Mouse (Mus musculus): ENCODE measurements around the gene Gnptab. TPM values are rescaled to one million over a fixed set of nuclear protein-coding genes. Genes with fewer than 3 reads are reported as not detected.
"Not testable (repeated sequence)": the region's sequence is repeated elsewhere in the genome, so short reads cannot be mapped to it uniquely, and the experiment has no call there.

Gnptab gene
- polyA plus RNA-seq, 1 experiment from 2014 or later: 26.7 TPM

- no peaks in the 10 kb centered on the region for H3K4me1 ChIP-seq (ENCODE audit: control insufficient read depth, insufficient read depth, low read length)
- no peaks in the 10 kb centered on the region for H3K27me3 ChIP-seq (ENCODE audit: control insufficient read depth, insufficient read depth, low read length)
- H3K27ac ChIP-seq (ENCODE audit: low read depth, low read length): no peak within 1 kb of the TSS
- H3K4me3 ChIP-seq (ENCODE audit: low read depth, low read length): no peak within 1 kb of the TSS
- no peak within 1 kb of the TSS for H3K9ac ChIP-seq (replicated peaks; ENCODE audit: low read depth, low read length)
- H3K4me2 ChIP-seq (ENCODE audit: low read depth, low read length): no peak within 1 kb of the TSS
- no peaks in the 10 kb centered on the region for H3K36me3 ChIP-seq (ENCODE audit: control insufficient read depth, insufficient read depth, low read length)
- peak; percentile 34; the same call in 1 of the 2 replicates for ATAC-seq (ENCODE audit: low read depth)
- no peaks in the 10 kb centered on the region for H3K9me3 ChIP-seq (ENCODE audit: control insufficient read depth, low read length)
- WGBS: 88% methylated on average over 33 of the region's 33 CpGs
Measured at GRCm38 (mm10) chr10:88459502-88459992, 80.6 kb downstream of the Gnptab start, which contains the start of gene Sycp3. TSS of gene Sycp3 (plus strand) at chr10:88459569.

GRCm38 (mm10) chr10:88460122-88460820, 81.3 kb downstream of the Gnptab start:
- H3K4me2 ChIP-seq (ENCODE audit: low read depth, low read length): no peak overlapping the region
- ATAC-seq (ENCODE audit: low read depth): no peak
- H3K4me3 ChIP-seq (ENCODE audit: low read depth, low read length): no peak overlapping the region
- WGBS: 76% methylated on average over 18 of the region's 18 CpGs
- no peaks in the 10 kb centered on the region for H3K4me1 ChIP-seq (ENCODE audit: control insufficient read depth, insufficient read depth, low read length)
- H3K27ac ChIP-seq (ENCODE audit: low read depth, low read length): no peak overlapping the region
- no peaks in the 10 kb centered on the region for H3K9me3 ChIP-seq (ENCODE audit: control insufficient read depth, low read length)
- no peaks in the 10 kb centered on the region for H3K27me3 ChIP-seq (ENCODE audit: control insufficient read depth, insufficient read depth, low read length)
- H3K9ac ChIP-seq (replicated peaks; ENCODE audit: low read depth, low read length): no peak overlapping the region
- H3K36me3 ChIP-seq (ENCODE audit: control insufficient read depth, insufficient read depth, low read length): no peaks in the 10 kb centered on the region

- not testable (repeated sequence) for H3K27ac ChIP-seq (ENCODE audit: low read depth, low read length); H3K9ac ChIP-seq (replicated peaks; ENCODE audit: low read depth, low read length); H3K27me3 ChIP-seq (ENCODE audit: control insufficient read depth, insufficient read depth, low read length); ATAC-seq (ENCODE audit: low read depth); H3K9me3 ChIP-seq (ENCODE audit: control insufficient read depth, low read length); H3K36me3 ChIP-seq (ENCODE audit: control insufficient read depth, insufficient read depth, low read length); H3K4me2 ChIP-seq (ENCODE audit: low read depth, low read length); H3K4me3 ChIP-seq (ENCODE audit: low read depth, low read length); H3K4me1 ChIP-seq (ENCODE audit: control insufficient read depth, insufficient read depth, low read length)
- 92% methylated on average over 10 of the region's 10 CpGs for WGBS
Measured at GRCm38 (mm10) chr10:88482866-88483265, 103.9 kb downstream of the Gnptab start.

GRCm38 (mm10) chr10:88488629-88489028, 109.7 kb downstream of the Gnptab start:
- WGBS: 89% methylated on average over 5 of the region's 5 CpGs
- Histone ChIP-seq H3K27ac (ENCODE audit: low read depth, low read length) (no peak overlapping the region), H3K4me1 (ENCODE audit: control insufficient read depth, insufficient read depth, low read length) (peaks cover 4% of the 10 kb centered on the region; the same call in 1 of the 2 replicates), H3K27me3 (ENCODE audit: control insufficient read depth, insufficient read depth, low read length) (no peaks in the 10 kb centered on the region), H3K36me3 (ENCODE audit: control insufficient read depth, insufficient read depth, low read length) (no peaks in the 10 kb centered on the region), H3K4me3 (ENCODE audit: low read depth, low read length) (no peak overlapping the region), H3K9ac (replicated peaks; ENCODE audit: low read depth, low read length) (no peak overlapping the region), H3K4me2 (ENCODE audit: low read depth, low read length) (no peak overlapping the region), H3K9me3 (ENCODE audit: control insufficient read depth, low read length) (no peaks in the 10 kb centered on the region)
- ATAC-seq (ENCODE audit: low read depth): no peak

GRCm38 (mm10) chr10:88491632-88492031, 112.7 kb downstream of the Gnptab start:
- Histone ChIP-seq H3K27me3 (ENCODE audit: control insufficient read depth, insufficient read depth, low read length) (no peaks in the 10 kb centered on the region), H3K9me3 (ENCODE audit: control insufficient read depth, low read length) (no peaks in the 10 kb centered on the region), H3K4me2 (ENCODE audit: low read depth, low read length) (no peak overlapping the region), H3K4me3 (ENCODE audit: low read depth, low read length) (no peak overlapping the region), H3K9ac (replicated peaks; ENCODE audit: low read depth, low read length) (no peak overlapping the region), H3K27ac (ENCODE audit: low read depth, low read length) (no peak overlapping the region), H3K4me1 (ENCODE audit: control insufficient read depth, insufficient read depth, low read length) (peaks cover 4% of the 10 kb centered on the region; the same call in 1 of the 2 replicates), H3K36me3 (ENCODE audit: control insufficient read depth, insufficient read depth, low read length) (no peaks in the 10 kb centered on the region)
- 67% methylated on average over 7 of the region's 7 CpGs for WGBS
- no peak for ATAC-seq (ENCODE audit: low read depth)

- peaks cover 4% of the 10 kb centered on the region; the same call in 1 of the 2 replicates for H3K4me1 ChIP-seq (ENCODE audit: control insufficient read depth, insufficient read depth, low read length)
- ATAC-seq (ENCODE audit: low read depth): no peak
- no peak overlapping the region for H3K4me2 ChIP-seq (ENCODE audit: low read depth, low read length)
- 50% methylated on average over 8 of the region's 8 CpGs for WGBS
- H3K4me3 ChIP-seq (ENCODE audit: low read depth, low read length): no peak overlapping the region
- H3K9ac ChIP-seq (replicated peaks; ENCODE audit: low read depth, low read length): no peak overlapping the region
- H3K9me3 ChIP-seq (ENCODE audit: control insufficient read depth, low read length): no peaks in the 10 kb centered on the region
- H3K27ac ChIP-seq (ENCODE audit: low read depth, low read length): no peak overlapping the region
- no peaks in the 10 kb centered on the region for H3K36me3 ChIP-seq (ENCODE audit: control insufficient read depth, insufficient read depth, low read length)
- H3K27me3 ChIP-seq (ENCODE audit: control insufficient read depth, insufficient read depth, low read length): no peaks in the 10 kb centered on the region
Measured at GRCm38 (mm10) chr10:88492658-88493057, 113.7 kb downstream of the Gnptab start.

GRCm38 (mm10) chr10:88494959-88495587, 116.1 kb downstream of the Gnptab start:
- WGBS: 76% methylated on average over 4 of the region's 4 CpGs
- no peak overlapping the region for H3K4me2 ChIP-seq (ENCODE audit: low read depth, low read length)
- H3K36me3 ChIP-seq (ENCODE audit: control insufficient read depth, insufficient read depth, low read length): no peaks in the 10 kb centered on the region
- H3K27ac ChIP-seq (ENCODE audit: low read depth, low read length): no peak overlapping the region
- peaks cover 4% of the 10 kb centered on the region; the same call in 1 of the 2 replicates for H3K4me1 ChIP-seq (ENCODE audit: control insufficient read depth, insufficient read depth, low read length)
- H3K9me3 ChIP-seq (ENCODE audit: control insufficient read depth, low read length): no peaks in the 10 kb centered on the region
- H3K27me3 ChIP-seq (ENCODE audit: control insufficient read depth, insufficient read depth, low read length): no peaks in the 10 kb centered on the region
- no peak overlapping the region for H3K4me3 ChIP-seq (ENCODE audit: low read depth, low read length)
- ATAC-seq (ENCODE audit: low read depth): no peak
- no peak overlapping the region for H3K9ac ChIP-seq (replicated peaks; ENCODE audit: low read depth, low read length)

Measured in neural tube, embryonic 14.5 days (tissue).